Mouse (Mus musculus) G1E (cell line): Measurements from ENCODE around the gene Gramd1c. TPM values are rescaled to one million over a fixed set of nuclear protein-coding genes. Genes with fewer than 3 reads are reported as not detected.

Source experiments
- ATAC-seq: 2 replicates; pipeline ENCODE4 v1.8.0; 2016; ENCODE audit warnings: mild to moderate bottlenecking; ENCODE audit not compliant: insufficient number of reproducible peaks, poor library complexity, low FRiP score, severe bottlenecking; ENCODE audit errors: extremely low read depth
- DNase-seq: peaks from one replicate; pipeline ENCODE4 v3.0.0; 2012; ENCODE audit warnings: low spot score
- H3K27me3 ChIP-seq: 2 replicates; pipeline ENCODE4 v1.6.1; 2012; ENCODE audit warnings: mild to moderate bottlenecking, low read length, inconsistent platforms; ENCODE audit not compliant: insufficient read depth
- H3K36me3 ChIP-seq: replicated peaks from 2 replicates; pipeline ENCODE3; 2012; ENCODE audit warnings: mild to moderate bottlenecking, inconsistent platforms
- H3K4me1 ChIP-seq: 2 replicates; pipeline ENCODE4 v1.6.1; 2012; ENCODE audit warnings: low read depth, low read length, inconsistent platforms, mixed read lengths; ENCODE audit not compliant: insufficient read depth
- H3K4me3 ChIP-seq: 2 replicates; pipeline ENCODE4 v1.5.1; 2012; ENCODE audit warnings: low read depth, mild to moderate bottlenecking, inconsistent platforms, low read length, moderate library complexity, mixed read lengths
- H3K9me3 ChIP-seq: replicated peaks from 2 replicates; pipeline ENCODE4 v1.6.1; 2012; ENCODE audit warnings: inconsistent platforms
- CTCF ChIP-seq: IDR thresholded peaks from 2 replicates; pipeline ENCODE4 v1.5.1; 2012; ENCODE audit warnings: low read depth, low read length, inconsistent platforms, mixed read lengths
- GATA1 ChIP-seq: IDR thresholded peaks from 2 replicates; pipeline ENCODE4 v1.6.1; 2012; ENCODE audit warnings: borderline replicate concordance, low read length, inconsistent platforms, mixed read lengths
- GATA2 ChIP-seq: IDR thresholded peaks from 2 replicates; pipeline ENCODE4 v1.6.1; 2012; ENCODE audit warnings: low read depth, low read length, inconsistent platforms, borderline replicate concordance
- POLR2AphosphoS5 ChIP-seq: IDR thresholded peaks from 2 replicates; pipeline ENCODE4 v1.6.1; 2012; ENCODE audit warnings: low read depth, low read length, inconsistent platforms; ENCODE audit not compliant: insufficient replicate concordance
- TAL1 ChIP-seq: conservative IDR thresholded peaks from 2 replicates; pipeline ENCODE4 v1.6.1; 2012; ENCODE audit warnings: low read depth, low read length, inconsistent platforms, mixed read lengths
- polyA plus RNA-seq: library from polyadenylated mRNA; stranded (reverse); fragments of >175 nt; gene quantifications from 2 replicates; pipeline ENCODE4 v1.2.3, GENCODE M21; 2012
- total RNA-seq, 2 experiments: library from RNA; stranded (forward) in 1 of 2; stranded (reverse) in 1 of 2; fragments of 200-1000 nt in 1 of 2; fragments of >200 nt in 1 of 2; fragmentation: Nextera tagmentation in 1 of 2; gene quantifications; 2 replicates each; pipeline ENCODE4 v1.2.3; 2014 to 2017

The Gramd1c gene
- total and polyA plus RNA-seq, 3 experiments: 0.10 to 11.2 (median 1.4) TPM

- no peak for TF ChIP-seq CTCF
- no peak for TF ChIP-seq TAL1
- no peak for TF ChIP-seq GATA1
- TF ChIP-seq POLR2AphosphoS5: no peak
- no peak for TF ChIP-seq GATA2
These were observed 91.4 kb downstream of the Gramd1c start for GRCm38 (mm10) chr16:43971741-43972140.

GRCm38 (mm10) chr16:43971189-43971588, 92.0 kb downstream of the Gramd1c start:
- Histone ChIP-seq H3K4me3 (no peak overlapping the region), H3K27me3 (peaks cover 8% of the 10 kb centered on the region; the same call in 1 of the 2 replicates), H3K36me3 (no peaks in the 10 kb centered on the region), H3K9me3 (no peaks in the 10 kb centered on the region), H3K4me1 (no peaks in the 10 kb centered on the region)
- ATAC-seq (no peak), DNase-seq (no peak)
- TF ChIP-seq POLR2AphosphoS5 (no peak), GATA2 (no peak), TAL1 (no peak), GATA1 (no peak), CTCF (no peak)

More at GRCm38 (mm10) chr16:43971741-43972140, 91.4 kb downstream of the Gramd1c start:
- H3K4me1 ChIP-seq: no peaks in the 10 kb centered on the region
- H3K9me3 ChIP-seq: no peaks in the 10 kb centered on the region
- ATAC-seq (no peak), DNase-seq (no peak)
- no peak overlapping the region for H3K4me3 ChIP-seq
- H3K36me3 ChIP-seq: no peaks in the 10 kb centered on the region
- H3K27me3 ChIP-seq: peaks cover 8% of the 10 kb centered on the region

GRCm38 (mm10) chr16:43970426-43970825, 92.7 kb downstream of the Gramd1c start:
- Histone ChIP-seq H3K27me3 (peaks cover 6% of the 10 kb centered on the region; the same call in 1 of the 2 replicates), H3K9me3 (no peaks in the 10 kb centered on the region), H3K4me3 (no peak overlapping the region), H3K4me1 (no peaks in the 10 kb centered on the region), H3K36me3 (peaks cover 1% of the 10 kb centered on the region)
- no peak for DNase-seq
- TF ChIP-seq GATA1: no peak
- no peak for TF ChIP-seq CTCF
- TF ChIP-seq TAL1: no peak
- no peak for TF ChIP-seq GATA2
- no peak for TF ChIP-seq POLR2AphosphoS5
- no peak for ATAC-seq

GRCm38 (mm10) chr16:43965781-43966389, 97.3 kb downstream of the Gramd1c start:
- Histone ChIP-seq H3K4me3 (no peak overlapping the region), H3K36me3 (peaks cover 33% of the 10 kb centered on the region), H3K27me3 (no peaks in the 10 kb centered on the region; the same call in 1 of the 2 replicates), H3K9me3 (no peaks in the 10 kb centered on the region), H3K4me1 (no peaks in the 10 kb centered on the region)
- no peak for DNase-seq
- no peak for TF ChIP-seq POLR2AphosphoS5
- TF ChIP-seq TAL1: no peak
- TF ChIP-seq CTCF: no peak
- no peak for TF ChIP-seq GATA2
- no peak for TF ChIP-seq GATA1
- ATAC-seq: no peak

- H3K27me3 ChIP-seq: no peaks in the 10 kb centered on the region
- H3K4me1 ChIP-seq: no peaks in the 10 kb centered on the region
- ATAC-seq (no peak), DNase-seq (no peak)
- no peaks in the 10 kb centered on the region for H3K9me3 ChIP-seq
- TF ChIP-seq TAL1: no peak
- TF ChIP-seq GATA2: no peak
- no peak for TF ChIP-seq GATA1
- TF ChIP-seq POLR2AphosphoS5: no peak
- no peak for TF ChIP-seq CTCF
- H3K36me3 ChIP-seq: peaks cover 46% of the 10 kb centered on the region
- H3K4me3 ChIP-seq: no peak overlapping the region
These were observed 99.4 kb downstream of the Gramd1c start for GRCm38 (mm10) chr16:43963780-43964179.

- Histone ChIP-seq H3K36me3 (peaks cover 49% of the 10 kb centered on the region), H3K4me1 (no peaks in the 10 kb centered on the region), H3K4me3 (no peak overlapping the region), H3K27me3 (no peaks in the 10 kb centered on the region), H3K9me3 (no peaks in the 10 kb centered on the region)
- DNase-seq (no peak), ATAC-seq (no peak)
- TF ChIP-seq GATA1 (no peak), POLR2AphosphoS5 (no peak), GATA2 (no peak), TAL1 (no peak), CTCF (no peak)
These were observed 99.9 kb downstream of the Gramd1c start for GRCm38 (mm10) chr16:43963291-43963690.
